Mouse (Mus musculus) stomach, embryonic 14.5 days (tissue): ENCODE results near the gene Sesn2. TPM values are rescaled to one million over a fixed set of nuclear protein-coding genes. Genes with fewer than 3 reads are reported as not detected.
A peak's percentile ranks its signal among the peaks of the same experiment; 100 is the strongest.

Experiments used
- ATAC-seq: fragments of 200-750 bp; cut with Nextera tagmentation; 2 replicates; pipeline ENCODE4 v1.8.0; 2017; ENCODE audit warnings: low read depth, moderate TSS enrichment; ENCODE audit not compliant: insufficient number of reproducible peaks, insufficient read depth, low FRiP score
- H3K27ac ChIP-seq: fragments of 300-500 bp; sonication (generic); 2 replicates; pipeline ENCODE4 v1.5.1; 2014; ENCODE audit warnings: mild to moderate bottlenecking, low read length, moderate library complexity, mixed read lengths
- H3K27me3 ChIP-seq: fragments of 300-500 bp; sonication (generic); 2 replicates; pipeline ENCODE4 v1.6.1; 2014; ENCODE audit warnings: low read length, control low read depth, mixed read lengths; ENCODE audit not compliant: control insufficient read depth, insufficient read depth
- H3K36me3 ChIP-seq: fragments of 300-500 bp; sonication (generic); 2 replicates; pipeline ENCODE4 v1.6.1; 2014; ENCODE audit warnings: mild to moderate bottlenecking, control low read depth, low read length, moderate library complexity, mixed read lengths; ENCODE audit not compliant: control insufficient read depth, insufficient read depth
- H3K4me1 ChIP-seq: fragments of 300-500 bp; sonication (generic); 2 replicates; pipeline ENCODE4 v1.6.1; 2014; ENCODE audit warnings: low read length, control low read depth, mixed read lengths; ENCODE audit not compliant: control insufficient read depth, insufficient read depth
- H3K4me2 ChIP-seq: fragments of 300-500 bp; sonication (generic); replicated peaks from 2 replicates; pipeline ENCODE4 v1.6.1; 2014; ENCODE audit warnings: low read depth, low read length, control low read depth
- H3K4me3 ChIP-seq: fragments of 300-500 bp; sonication (generic); 2 replicates; pipeline ENCODE4 v1.5.1; 2014; ENCODE audit warnings: low read depth, low read length, control low read depth
- H3K9ac ChIP-seq: fragments of 300-500 bp; sonication (generic); replicated peaks from 2 replicates; pipeline ENCODE4 v1.6.1; 2014; ENCODE audit warnings: low read depth, mild to moderate bottlenecking, control low read depth, low read length, moderate library complexity, mixed read lengths
- H3K9me3 ChIP-seq: fragments of 300-500 bp; sonication (generic); 2 replicates; pipeline ENCODE4 v1.6.1; 2016; ENCODE audit warnings: low read depth, low read length, control low read depth; ENCODE audit not compliant: control insufficient read depth
- WGBS: fragments of 180-500 bp; shearing (Covaris S2); extraction: QIAGEN DNeasy Blood & Tissue Kit; methylation state at CpG from one replicate; pipeline ENCODE4 v1.1.7; 2014; 5-methylcytosine and 5-hydroxymethylcytosine counted together
- polyA plus RNA-seq: library from polyadenylated mRNA; unstranded; fragments of >200 nt; fragmentation: Nextera tagmentation; extraction: Ambion mirVana; gene quantifications from 2 replicates; pipeline ENCODE4 v1.2.1, GENCODE M21; 2014

Sesn2 gene
- polyA plus RNA-seq, 1 experiment from 2014 or later: 9.6 TPM

GRCm38 (mm10) chr4:132532981-132533916 lies 22.9 kb upstream of the Sesn2 start, which contains the start of gene Atpif1:
Gene Atpif1, minus strand, starts transcription at chr4:132533659.
- H3K4me1 ChIP-seq: peaks cover 25% of the 10 kb centered on the region
- ATAC-seq: peak; percentile 76
- WGBS: under 1% methylated on average over 63 of the region's 63 CpGs
- H3K36me3 ChIP-seq: peaks cover 12% of the 10 kb centered on the region
- H3K9ac ChIP-seq: peak within 1 kb of the TSS; percentile 81
- peak within 1 kb of the TSS; percentile 66 for H3K4me2 ChIP-seq
- H3K4me3 ChIP-seq: peak within 1 kb of the TSS; percentile 64
- peak within 1 kb of the TSS; percentile 95 for H3K27ac ChIP-seq
- H3K9me3 ChIP-seq: no peaks in the 10 kb centered on the region
- no peaks in the 10 kb centered on the region for H3K27me3 ChIP-seq

GRCm38 (mm10) chr4:132532496-132532895 lies 22.2 kb upstream of the Sesn2 start:
- H3K36me3 ChIP-seq: peaks cover 12% of the 10 kb centered on the region
- WGBS: 8% methylated on average over 5 of the region's 5 CpGs
- peak overlapping the region; percentile 81 for H3K9ac ChIP-seq
- H3K27ac ChIP-seq: peak overlapping the region; percentile 95
- no peaks in the 10 kb centered on the region for H3K9me3 ChIP-seq
- H3K4me3 ChIP-seq: peak overlapping the region; percentile 64
- H3K27me3 ChIP-seq: no peaks in the 10 kb centered on the region
- no peak for ATAC-seq
- peak overlapping the region; percentile 66 for H3K4me2 ChIP-seq
- H3K4me1 ChIP-seq: peaks cover 25% of the 10 kb centered on the region

GRCm38 (mm10) chr4:132530033-132530804 lies 19.9 kb upstream of the Sesn2 start:
- no peaks in the 10 kb centered on the region for H3K9me3 ChIP-seq
- H3K4me3 ChIP-seq: no peak overlapping the region
- WGBS: 84% methylated on average over 20 of the region's 20 CpGs
- no peak overlapping the region for H3K4me2 ChIP-seq
- no peak overlapping the region for H3K9ac ChIP-seq
- no peak overlapping the region for H3K27ac ChIP-seq
- H3K4me1 ChIP-seq: peaks cover 16% of the 10 kb centered on the region
- peaks cover 12% of the 10 kb centered on the region for H3K36me3 ChIP-seq
- no peaks in the 10 kb centered on the region for H3K27me3 ChIP-seq
- ATAC-seq: no peak

- peaks cover 12% of the 10 kb centered on the region for H3K36me3 ChIP-seq
- H3K4me1 ChIP-seq: peaks cover 23% of the 10 kb centered on the region
- H3K4me2 ChIP-seq: no peak overlapping the region
- no peaks in the 10 kb centered on the region for H3K27me3 ChIP-seq
- no peak overlapping the region for H3K4me3 ChIP-seq
- H3K9ac ChIP-seq: no peak overlapping the region
- no peaks in the 10 kb centered on the region for H3K9me3 ChIP-seq
- no peak overlapping the region for H3K27ac ChIP-seq
- 79% methylated on average over 4 of the region's 4 CpGs for WGBS
- no peak for ATAC-seq
These were observed 19.0 kb upstream of the Sesn2 start for GRCm38 (mm10) chr4:132529344-132529743.

GRCm38 (mm10) chr4:132527917-132528522 lies 17.7 kb upstream of the Sesn2 start:
- peaks cover 12% of the 10 kb centered on the region for H3K36me3 ChIP-seq
- 91% methylated on average over 8 of the region's 8 CpGs for WGBS

GRCm38 (mm10) chr4:132526678-132527077 lies 16.4 kb upstream of the Sesn2 start:
- Histone ChIP-seq H3K4me2 (no peak overlapping the region), H3K4me1 (peaks cover 11% of the 10 kb centered on the region), H3K27me3 (no peaks in the 10 kb centered on the region), H3K4me3 (no peak overlapping the region), H3K27ac (no peak overlapping the region), H3K9me3 (no peaks in the 10 kb centered on the region), H3K36me3 (peaks cover 12% of the 10 kb centered on the region), H3K9ac (no peak overlapping the region)
- ATAC-seq: no peak
- WGBS: 64% methylated on average over 2 of the region's 2 CpGs

More at GRCm38 (mm10) chr4:132527917-132528522, 17.7 kb upstream of the Sesn2 start:
- Histone ChIP-seq H3K4me3 (no peak overlapping the region), H3K4me1 (peaks cover 20% of the 10 kb centered on the region), H3K4me2 (no peak overlapping the region), H3K27ac (no peak overlapping the region), H3K9me3 (no peaks in the 10 kb centered on the region), H3K9ac (no peak overlapping the region), H3K27me3 (no peaks in the 10 kb centered on the region)
- ATAC-seq: no peak

- Histone ChIP-seq H3K27me3 (no peaks in the 10 kb centered on the region), H3K4me1 (0 out of 2 replicates have a peak, but pooled peaks cover 9% of the 10 kb centered on the region), H3K9ac (no peak overlapping the region), H3K4me2 (no peak overlapping the region), H3K9me3 (no peaks in the 10 kb centered on the region), H3K36me3 (no peaks in the 10 kb centered on the region; the same call in 1 of the 2 replicates), H3K27ac (peak overlapping the region; percentile 69; the same call in 1 of the 2 replicates), H3K4me3 (no peak overlapping the region)
- ATAC-seq: no peak
- WGBS: 39% methylated on average over 6 of the region's 6 CpGs
These were observed 14.5 kb upstream of the Sesn2 start for GRCm38 (mm10) chr4:132524808-132525207.

- no peak overlapping the region for H3K4me2 ChIP-seq
- no peak for ATAC-seq
- WGBS: 22% methylated on average over 11 of the region's 11 CpGs
- H3K27me3 ChIP-seq: no peaks in the 10 kb centered on the region
- no peaks in the 10 kb centered on the region for H3K36me3 ChIP-seq
- no peaks in the 10 kb centered on the region for H3K9me3 ChIP-seq
- 0 out of 2 replicates have a peak, but pooled peaks cover 9% of the 10 kb centered on the region for H3K4me1 ChIP-seq
- no peak overlapping the region for H3K4me3 ChIP-seq
- H3K27ac ChIP-seq: peak overlapping the region; percentile 69
- H3K9ac ChIP-seq: no peak overlapping the region
These were observed 14.0 kb upstream of the Sesn2 start for GRCm38 (mm10) chr4:132524321-132524741.
